Mouse (Mus musculus) heart, embryonic 15.5 days (tissue): ENCODE measurements around the gene Igfbp7. TPM values are rescaled to one million over a fixed set of nuclear protein-coding genes. Genes with fewer than 3 reads are reported as not detected.

Experiments used
- ATAC-seq: fragments of 200-750 bp; cut with Nextera tagmentation; replicated peaks from 2 replicates; pipeline ENCODE4 v1.8.0; 2017; ENCODE audit warnings: low read depth, moderate TSS enrichment; ENCODE audit not compliant: insufficient number of reproducible peaks, insufficient read depth, low FRiP score
- H3K27ac ChIP-seq: fragments of 300-500 bp; sonication (generic); 2 replicates; pipeline ENCODE4 v1.5.1; 2015; ENCODE audit warnings: mild to moderate bottlenecking, inconsistent platforms
- H3K27me3 ChIP-seq: fragments of 300-500 bp; sonication (generic); 2 replicates; pipeline ENCODE4 v1.6.1; 2015; ENCODE audit warnings: inconsistent platforms
- H3K36me3 ChIP-seq: fragments of 300-500 bp; sonication (generic); 2 replicates; pipeline ENCODE4 v1.6.1; 2015; ENCODE audit warnings: mild to moderate bottlenecking, inconsistent platforms
- H3K4me1 ChIP-seq: fragments of 300-500 bp; sonication (generic); replicated peaks from 2 replicates; pipeline ENCODE4 v1.6.1; 2015; ENCODE audit warnings: inconsistent platforms
- H3K4me2 ChIP-seq: fragments of 300-500 bp; sonication (generic); 2 replicates; pipeline ENCODE4 v1.6.1; 2015; ENCODE audit warnings: inconsistent platforms, mild to moderate bottlenecking, moderate library complexity
- H3K4me3 ChIP-seq: fragments of 300-500 bp; sonication (generic); 2 replicates; pipeline ENCODE4 v1.5.1; 2015; ENCODE audit warnings: mild to moderate bottlenecking, inconsistent platforms
- H3K9ac ChIP-seq: fragments of 300-500 bp; sonication (generic); 2 replicates; pipeline ENCODE4 v1.6.1; 2015; ENCODE audit warnings: mild to moderate bottlenecking, inconsistent platforms
- H3K9me3 ChIP-seq: fragments of 300-500 bp; sonication (generic); replicated peaks from 2 replicates; pipeline ENCODE4 v1.6.1; 2016; ENCODE audit warnings: inconsistent platforms
- WGBS: fragments of 180-500 bp; shearing (Covaris S2); methylation state at CpG from one replicate; pipeline ENCODE4 v1.1.7; 2015; ENCODE audit warnings: mixed read lengths; 5-methylcytosine and 5-hydroxymethylcytosine counted together
- polyA plus RNA-seq: library from polyadenylated mRNA; unstranded; fragments of >200 nt; fragmentation: Nextera tagmentation; extraction: Ambion mirVana; gene quantifications from 2 replicates; pipeline ENCODE4 v1.2.1, GENCODE M21; 2015

Igfbp7 gene
- polyA plus RNA-seq, 1 experiment from 2014 or later: 74.2 TPM

DNA sequence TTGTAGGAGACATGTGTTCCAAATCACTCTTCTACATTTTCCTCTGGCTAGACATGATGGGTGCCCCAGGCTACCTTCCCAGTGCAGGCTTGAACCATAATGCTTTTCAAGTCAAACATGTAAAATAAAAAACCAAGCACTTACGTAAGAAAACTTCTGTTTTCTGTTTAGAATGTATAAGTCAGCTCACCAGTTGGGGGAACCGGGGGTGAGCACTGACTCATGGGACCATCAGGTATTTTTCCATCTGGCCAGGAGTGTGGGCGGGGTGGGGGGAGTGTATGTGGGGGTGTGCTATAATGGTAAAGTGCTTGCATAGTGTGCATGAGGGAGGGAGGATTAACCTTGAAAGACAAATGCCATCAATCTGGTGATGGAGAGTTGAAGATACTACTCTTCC, 29.8 kb downstream of the Igfbp7 start:
- Histone ChIP-seq H3K9me3 (no peaks in the 10 kb centered on the region), H3K4me3 (no peak overlapping the region), H3K27ac (no peak overlapping the region), H3K27me3 (no peaks in the 10 kb centered on the region), H3K4me1 (peaks cover 10% of the 10 kb centered on the region; the same call in 1 of the 2 replicates), H3K36me3 (no peaks in the 10 kb centered on the region), H3K9ac (no peak overlapping the region), H3K4me2 (no peak overlapping the region)
- 87% methylated on average over 3 of the region's 3 CpGs for WGBS
- ATAC-seq: no peak

DNA sequence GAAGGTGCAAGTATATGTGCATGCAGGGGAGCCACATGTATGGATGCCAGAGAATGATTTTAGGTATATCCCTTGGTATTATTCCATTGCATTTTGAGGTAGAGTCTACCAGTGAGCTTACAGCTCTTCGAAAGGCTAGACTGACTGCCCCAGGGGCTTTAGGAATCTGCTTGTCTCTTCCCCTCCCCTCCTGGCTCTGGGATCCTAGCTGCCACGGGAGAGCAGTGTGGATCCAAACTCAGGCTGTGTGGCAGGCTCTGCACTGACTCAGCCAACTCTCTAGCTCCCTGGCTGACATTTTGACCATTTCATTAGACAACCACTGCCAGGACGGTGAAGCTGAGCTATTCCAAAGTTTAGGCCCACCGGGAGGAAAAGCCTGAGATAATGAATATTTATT, 32.3 kb downstream of the Igfbp7 start:
- Histone ChIP-seq H3K9ac (no peak overlapping the region), H3K4me3 (no peak overlapping the region), H3K27me3 (no peaks in the 10 kb centered on the region), H3K4me1 (peaks cover 22% of the 10 kb centered on the region), H3K27ac (no peak overlapping the region), H3K9me3 (no peaks in the 10 kb centered on the region), H3K36me3 (no peaks in the 10 kb centered on the region), H3K4me2 (no peak overlapping the region)
- no peak for ATAC-seq
- WGBS: 69% methylated on average over 4 of the region's 4 CpGs

DNA sequence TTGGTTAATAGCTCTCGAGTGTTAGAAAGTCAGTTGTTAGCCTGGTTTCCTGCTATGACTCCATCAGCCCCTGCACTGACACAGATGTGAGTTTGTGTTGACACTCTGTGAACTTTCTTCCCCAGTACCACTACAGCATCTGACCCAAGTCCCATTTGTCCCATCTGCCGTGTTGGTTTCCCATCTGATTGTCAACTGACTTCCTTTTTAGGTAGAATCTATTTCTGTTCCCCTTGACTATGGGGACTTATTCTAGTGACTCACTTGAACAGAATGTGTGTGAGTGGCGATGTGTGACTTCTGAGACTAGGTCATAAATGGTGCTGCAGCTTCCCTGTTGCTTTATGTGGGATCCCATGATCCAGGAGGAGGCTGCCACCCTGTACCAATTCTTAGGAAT, 32.9 kb downstream of the Igfbp7 start:
- no peak overlapping the region for H3K27ac ChIP-seq
- 21% methylated on average over 3 of the region's 3 CpGs for WGBS

DNA sequence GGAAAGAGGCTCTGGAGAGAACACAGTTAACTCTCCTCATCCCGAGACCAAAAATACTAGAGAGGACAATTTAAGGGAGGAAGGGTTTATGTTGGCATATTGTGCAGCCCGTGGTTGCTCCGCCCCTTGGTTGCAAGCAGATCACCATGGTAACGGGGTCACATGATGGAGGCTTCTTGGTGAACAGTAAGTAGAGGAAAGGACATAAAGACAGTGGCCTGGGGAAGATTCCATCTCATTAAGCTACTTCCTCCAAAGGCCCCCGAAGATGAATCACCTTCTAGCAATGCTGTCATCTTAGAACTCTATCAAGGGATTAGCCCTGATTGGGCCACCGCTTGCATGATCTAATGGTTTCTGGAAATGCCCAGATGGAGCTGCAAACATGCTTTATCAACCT, 35.1 kb downstream of the Igfbp7 start:
- 0 out of 2 replicates have a peak overlapping the region, but pooled peaks have one; percentile 21 for H3K27ac ChIP-seq
- no peak overlapping the region for H3K4me2 ChIP-seq
- H3K9me3 ChIP-seq: no peaks in the 10 kb centered on the region
- H3K36me3 ChIP-seq: no peaks in the 10 kb centered on the region
- no peak overlapping the region for H3K9ac ChIP-seq
- ATAC-seq: 0 out of 2 replicates have a peak, but pooled peaks have one; percentile 14
- 60% methylated on average over 6 of the region's 6 CpGs for WGBS
- no peak overlapping the region for H3K4me3 ChIP-seq
- peaks cover 28% of the 10 kb centered on the region for H3K4me1 ChIP-seq
- no peaks in the 10 kb centered on the region for H3K27me3 ChIP-seq

More for the DNA sequence above, 32.9 kb downstream of the Igfbp7 start:
- Histone ChIP-seq H3K36me3 (no peaks in the 10 kb centered on the region), H3K4me3 (no peak overlapping the region), H3K27me3 (no peaks in the 10 kb centered on the region), H3K9me3 (no peaks in the 10 kb centered on the region), H3K9ac (no peak overlapping the region), H3K4me2 (no peak overlapping the region), H3K4me1 (peaks cover 26% of the 10 kb centered on the region)
- ATAC-seq: 0 out of 2 replicates have a peak, but pooled peaks have one; percentile 24

DNA sequence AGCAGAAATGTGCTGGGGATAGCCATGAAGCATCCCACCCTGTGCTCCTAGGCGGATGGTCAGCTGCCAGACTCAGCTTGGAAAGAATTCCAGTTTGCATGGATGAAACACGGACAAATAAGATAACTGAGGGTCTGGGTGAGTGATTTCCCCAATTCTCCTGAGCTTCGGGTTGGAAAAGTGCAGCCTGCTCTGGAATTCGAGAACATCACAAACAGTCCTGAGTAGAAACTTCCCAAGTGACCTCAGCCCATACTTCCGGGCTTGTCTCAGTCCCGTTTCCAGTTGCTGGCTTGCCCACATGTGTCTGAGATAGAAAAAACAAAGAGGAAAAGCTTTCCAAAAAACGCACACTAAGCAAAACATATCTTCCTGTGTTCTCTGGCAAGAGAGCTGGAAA, 35.6 kb downstream of the Igfbp7 start:
- Histone ChIP-seq H3K4me1 (peaks cover 32% of the 10 kb centered on the region), H3K27ac (peak overlapping the region; percentile 21; the same call in 1 of the 2 replicates), H3K4me2 (no peak overlapping the region), H3K9me3 (no peaks in the 10 kb centered on the region), H3K36me3 (no peaks in the 10 kb centered on the region), H3K27me3 (no peaks in the 10 kb centered on the region), H3K4me3 (no peak overlapping the region), H3K9ac (no peak overlapping the region)
- ATAC-seq: 0 out of 2 replicates have a peak, but pooled peaks have one; percentile 37
- whole genome bisulfite sequencing: 49% methylated on average over 7 of the region's 7 CpGs

DNA sequence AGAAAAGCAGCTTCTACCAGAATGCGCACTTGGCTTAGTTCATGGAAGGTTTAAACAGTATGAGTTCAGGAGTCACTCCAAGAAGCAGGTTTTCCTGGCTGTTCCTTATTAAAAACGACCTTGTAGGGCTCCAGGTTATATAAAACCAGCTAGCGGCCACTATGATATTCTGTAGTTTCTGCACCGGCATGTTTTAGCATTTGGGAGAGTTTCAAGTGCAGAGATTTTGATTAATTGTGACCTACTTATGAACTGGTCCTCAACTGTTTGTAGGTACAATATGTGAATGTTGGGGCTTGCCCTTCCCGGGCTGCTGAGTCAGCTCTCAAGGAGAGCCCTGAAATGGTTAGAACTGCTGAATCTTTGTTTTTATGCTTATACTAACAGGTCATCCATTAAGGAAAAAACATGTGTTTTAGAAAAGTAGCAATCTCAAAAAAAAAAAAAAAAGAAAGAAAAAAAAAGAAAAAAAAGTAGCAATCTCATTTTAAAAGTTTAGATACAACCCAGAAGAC, 37.4 kb downstream of the Igfbp7 start:
- 78% methylated on average over 5 of the region's 5 CpGs for WGBS
- Histone ChIP-seq H3K4me2 (no peak overlapping the region), H3K9ac (no peak overlapping the region), H3K4me1 (peaks cover 32% of the 10 kb centered on the region), H3K27ac (no peak overlapping the region), H3K4me3 (no peak overlapping the region), H3K27me3 (no peaks in the 10 kb centered on the region), H3K36me3 (no peaks in the 10 kb centered on the region), H3K9me3 (no peaks in the 10 kb centered on the region)
- no peak for ATAC-seq

DNA sequence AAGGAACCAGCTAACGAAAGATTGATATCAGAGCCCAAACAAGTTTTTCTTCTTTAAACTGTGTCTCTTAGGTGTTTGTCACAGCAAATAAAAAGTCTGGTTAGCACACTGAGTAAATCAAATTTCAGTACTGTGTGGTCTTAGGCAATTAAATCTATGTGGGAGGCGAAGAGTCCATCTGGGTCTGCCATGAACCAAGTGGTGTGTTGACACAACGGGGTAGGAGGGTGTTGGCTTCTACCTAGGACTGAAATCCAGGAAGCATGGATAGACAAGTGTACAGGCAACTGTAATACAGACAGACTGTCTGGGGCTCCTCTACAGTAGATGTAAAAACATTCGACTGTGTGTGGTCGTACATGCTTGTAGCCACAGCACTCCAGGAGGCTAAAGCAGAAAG, 38.4 kb downstream of the Igfbp7 start:
- H3K4me2 ChIP-seq: no peak overlapping the region
- H3K27ac ChIP-seq: no peak overlapping the region
- H3K9me3 ChIP-seq: no peaks in the 10 kb centered on the region
- no peak overlapping the region for H3K4me3 ChIP-seq
- H3K27me3 ChIP-seq: no peaks in the 10 kb centered on the region
- H3K4me1 ChIP-seq: peaks cover 32% of the 10 kb centered on the region
- no peak overlapping the region for H3K9ac ChIP-seq
- WGBS: 77% methylated on average over 5 of the region's 5 CpGs
- no peak for ATAC-seq
- no peaks in the 10 kb centered on the region for H3K36me3 ChIP-seq

DNA sequence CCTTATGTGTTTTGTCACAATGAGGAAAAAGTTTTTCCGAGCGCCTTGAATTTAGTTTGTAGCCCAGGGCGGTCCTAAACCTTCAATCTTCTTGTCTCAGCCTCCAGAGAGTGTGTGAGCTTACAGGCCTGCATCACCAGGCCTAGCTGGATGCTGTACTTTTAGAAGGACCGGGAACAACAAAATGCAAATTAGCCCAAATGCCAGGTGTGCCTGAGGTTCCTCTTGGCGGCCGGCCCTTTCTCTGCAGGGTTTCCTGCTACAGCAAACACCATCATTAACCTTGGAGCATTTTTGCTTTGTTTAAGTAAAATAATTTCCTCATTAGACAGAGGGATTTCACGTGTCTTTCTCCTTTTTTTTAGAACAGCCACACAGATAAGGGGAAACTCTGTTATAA, 39.6 kb downstream of the Igfbp7 start:
- peak overlapping the region; percentile 49; the same call in 1 of the 2 replicates for H3K27ac ChIP-seq

DNA sequence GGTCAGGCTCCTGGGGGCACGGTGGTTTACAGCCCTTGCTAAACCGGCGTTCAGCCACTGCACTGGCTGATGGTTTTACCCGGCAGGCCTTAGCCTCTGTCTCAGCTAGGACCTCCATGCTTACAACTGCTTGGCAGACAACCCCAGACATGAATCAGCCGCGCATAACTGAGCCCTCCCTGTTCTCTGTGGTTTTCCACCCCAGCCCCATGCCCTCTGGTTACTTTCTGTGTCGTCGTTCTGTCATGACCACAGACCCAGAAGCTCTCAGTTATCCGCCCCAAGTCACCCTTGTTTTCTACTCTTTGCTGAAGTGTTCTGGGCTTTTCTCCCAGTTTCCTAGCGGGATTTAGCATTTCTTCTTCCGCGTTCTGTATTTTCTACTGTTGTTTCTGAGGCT, 40.2 kb downstream of the Igfbp7 start:
- H3K27ac ChIP-seq: peak overlapping the region; percentile 49
- H3K36me3 ChIP-seq: no peaks in the 10 kb centered on the region
- no peak overlapping the region for H3K9ac ChIP-seq
- H3K9me3 ChIP-seq: no peaks in the 10 kb centered on the region
- H3K4me3 ChIP-seq: no peak overlapping the region
- ATAC-seq: no peak
- WGBS: 50% methylated on average over 12 of the region's 12 CpGs
- H3K4me1 ChIP-seq: peaks cover 25% of the 10 kb centered on the region
- H3K27me3 ChIP-seq: no peaks in the 10 kb centered on the region
- no peak overlapping the region for H3K4me2 ChIP-seq

More for the DNA sequence above, 39.6 kb downstream of the Igfbp7 start:
- H3K4me1 ChIP-seq: peaks cover 28% of the 10 kb centered on the region
- no peaks in the 10 kb centered on the region for H3K9me3 ChIP-seq
- no peak overlapping the region for H3K9ac ChIP-seq
- H3K4me3 ChIP-seq: no peak overlapping the region
- H3K4me2 ChIP-seq: no peak overlapping the region
- no peak for ATAC-seq
- 63% methylated on average over 7 of the region's 7 CpGs for WGBS
- H3K27me3 ChIP-seq: no peaks in the 10 kb centered on the region
- H3K36me3 ChIP-seq: no peaks in the 10 kb centered on the region

DNA sequence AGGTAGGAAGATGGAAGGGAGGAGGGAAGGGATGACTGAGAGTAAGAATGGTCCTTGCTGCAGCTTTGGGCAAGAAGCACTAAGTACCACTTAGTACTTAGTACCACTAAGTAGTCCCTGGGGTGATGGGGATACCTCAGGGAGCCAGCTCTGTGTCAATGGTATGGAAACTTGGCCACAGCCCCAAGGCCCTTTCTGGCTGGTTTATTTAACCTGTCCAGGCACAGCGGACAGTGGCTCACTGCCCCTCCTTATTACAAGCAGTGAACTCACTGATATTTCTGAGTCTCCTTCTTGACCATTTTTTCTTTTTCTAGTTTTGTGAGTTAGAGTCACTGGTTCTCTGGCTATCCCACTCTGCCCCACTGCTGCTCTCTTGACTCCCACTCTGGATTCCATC, 40.7 kb downstream of the Igfbp7 start:
- no peak for ATAC-seq
- H3K4me3 ChIP-seq: no peak overlapping the region
- H3K4me2 ChIP-seq: no peak overlapping the region
- H3K27me3 ChIP-seq: no peaks in the 10 kb centered on the region
- peaks cover 19% of the 10 kb centered on the region for H3K4me1 ChIP-seq
- WGBS: 69% methylated on average over 1 of the region's 1 CpGs
- H3K9ac ChIP-seq: no peak overlapping the region
- H3K36me3 ChIP-seq: no peaks in the 10 kb centered on the region
- H3K27ac ChIP-seq: peak overlapping the region; percentile 49; the same call in 1 of the 2 replicates
- H3K9me3 ChIP-seq: no peaks in the 10 kb centered on the region

DNA sequence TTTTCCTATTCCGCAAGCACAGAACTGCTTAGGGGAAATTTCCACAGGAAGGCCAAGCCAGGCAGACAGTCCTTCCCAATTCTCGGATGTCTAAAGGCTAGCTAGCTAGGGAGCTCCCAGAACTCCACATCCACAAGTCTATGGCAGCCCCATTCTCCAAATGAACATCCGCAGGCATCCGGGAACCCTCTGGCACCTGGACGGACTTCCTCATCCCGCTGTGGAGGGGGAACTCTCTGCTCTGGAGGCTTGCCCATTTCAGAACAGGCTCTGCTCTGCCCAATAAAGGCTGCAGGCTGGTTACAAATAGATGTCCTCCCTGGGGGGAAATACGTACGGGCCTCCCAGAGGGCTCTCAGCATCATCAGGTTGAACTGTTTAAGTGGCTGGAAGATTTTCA, 41.5 kb downstream of the Igfbp7 start:
- no peak overlapping the region for H3K4me2 ChIP-seq
- 76% methylated on average over 8 of the region's 8 CpGs for WGBS
- no peaks in the 10 kb centered on the region for H3K36me3 ChIP-seq
- no peaks in the 10 kb centered on the region for H3K27me3 ChIP-seq
- peaks cover 16% of the 10 kb centered on the region for H3K4me1 ChIP-seq
- no peaks in the 10 kb centered on the region for H3K9me3 ChIP-seq
- no peak overlapping the region for H3K4me3 ChIP-seq
- no peak for ATAC-seq
- no peak overlapping the region for H3K27ac ChIP-seq
- H3K9ac ChIP-seq: no peak overlapping the region

DNA sequence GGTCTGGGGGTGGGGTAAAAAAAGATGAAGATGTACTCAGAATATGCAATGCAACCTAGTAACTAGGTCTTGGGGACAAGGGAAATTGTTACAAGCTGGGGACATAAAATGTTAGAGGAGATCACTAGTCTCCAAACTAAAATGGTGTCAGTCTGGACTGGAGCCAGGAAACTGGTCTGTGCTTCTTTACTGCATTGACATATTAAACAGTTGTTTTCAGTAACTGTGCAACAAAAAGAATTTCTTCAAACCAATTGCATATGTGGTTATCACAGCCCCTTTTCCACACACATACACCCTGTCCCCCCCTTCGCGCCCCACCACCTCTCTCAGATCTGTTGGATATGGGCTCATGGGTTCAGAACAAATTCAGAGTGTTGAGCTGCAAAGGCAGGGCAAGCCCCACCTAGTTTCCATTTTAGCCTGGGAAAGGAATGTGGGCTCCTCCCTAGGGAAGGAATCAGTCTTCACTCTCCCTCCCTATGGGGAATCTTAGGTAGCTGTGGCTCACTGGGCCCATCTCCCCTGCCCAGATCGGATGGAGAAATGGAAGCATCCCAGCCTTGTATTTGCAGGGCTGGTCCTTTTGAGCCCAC, 43.3 kb downstream of the Igfbp7 start:
- peak overlapping the region; percentile 36; the same call in 1 of the 2 replicates for H3K27ac ChIP-seq
- H3K27me3 ChIP-seq: no peaks in the 10 kb centered on the region
- no peaks in the 10 kb centered on the region for H3K9me3 ChIP-seq
- whole genome bisulfite sequencing: 78% methylated on average over 3 of the region's 3 CpGs
- no peak for ATAC-seq
- peaks cover 12% of the 10 kb centered on the region for H3K4me1 ChIP-seq
- H3K4me3 ChIP-seq: no peak overlapping the region
- no peak overlapping the region for H3K4me2 ChIP-seq
- H3K9ac ChIP-seq: no peak overlapping the region
- H3K36me3 ChIP-seq: no peaks in the 10 kb centered on the region
